Mouse (Mus musculus) CH12F3 (cell line): ENCODE data around the gene Padi2.

Experiments used
- in situ Hi-C: fragments of 300-500 bp; cut with MboI; formaldehyde crosslinking; loops from 2 replicates; pipeline ENCODE4 v1.14.3; 2020; ENCODE audit warnings: low sequenced_read_pairs

Padi2 gene

GRCm38 (mm10) chr4:140906076-140906826, at the start of gene Padi2:
Gene Padi2 (plus strand): TSS chr4:140906344.
- in situ Hi-C loops, result loop anchor here (5.0 to 10.0 kb wide), 2 partner anchors 49 to 119 kb away; no protein-coding TSS in a partner anchor

DNA sequence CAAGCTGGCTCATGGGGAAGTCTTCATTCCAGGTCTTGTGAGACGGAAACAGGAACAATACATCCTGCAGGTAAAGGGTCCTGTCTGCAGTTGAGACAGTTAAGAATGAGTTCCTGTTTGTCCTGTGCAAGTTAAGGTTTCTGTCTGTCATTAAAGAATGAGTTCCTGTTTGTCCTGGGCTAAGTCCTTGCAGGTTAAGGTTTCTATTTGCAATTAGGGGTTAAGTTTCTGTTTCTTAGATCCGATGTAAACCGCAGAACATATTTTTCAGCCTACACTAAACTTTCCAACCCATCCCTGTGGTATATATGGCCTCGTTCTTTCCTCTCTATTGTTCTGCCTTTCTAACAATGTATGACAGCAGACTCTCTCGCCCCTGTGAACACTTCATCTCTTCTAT, 49.1 kb upstream of the Padi2 start:
- in situ Hi-C loops, result no loop called here

DNA sequence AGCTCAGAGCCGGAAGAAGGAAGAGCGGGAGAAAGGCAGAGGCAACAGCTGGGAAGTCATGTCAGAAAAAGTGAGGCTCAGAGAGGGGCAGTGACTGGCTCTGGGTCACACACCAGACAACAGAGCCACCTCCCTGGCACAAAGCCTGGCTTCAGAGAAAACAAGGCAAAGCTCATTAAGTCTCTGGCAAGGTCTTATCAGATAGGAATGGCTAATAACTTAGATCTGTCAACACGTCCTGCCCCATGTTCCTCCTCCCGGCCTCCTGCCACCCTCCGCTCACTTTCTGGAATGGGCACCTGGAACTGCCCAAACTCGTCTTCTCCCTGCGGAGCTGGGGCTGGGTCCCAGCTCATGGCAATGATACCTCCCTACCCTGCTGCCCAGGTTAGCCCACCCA, 48.3 kb upstream of the Padi2 start:
- in situ Hi-C loops, result no loop called here

DNA sequence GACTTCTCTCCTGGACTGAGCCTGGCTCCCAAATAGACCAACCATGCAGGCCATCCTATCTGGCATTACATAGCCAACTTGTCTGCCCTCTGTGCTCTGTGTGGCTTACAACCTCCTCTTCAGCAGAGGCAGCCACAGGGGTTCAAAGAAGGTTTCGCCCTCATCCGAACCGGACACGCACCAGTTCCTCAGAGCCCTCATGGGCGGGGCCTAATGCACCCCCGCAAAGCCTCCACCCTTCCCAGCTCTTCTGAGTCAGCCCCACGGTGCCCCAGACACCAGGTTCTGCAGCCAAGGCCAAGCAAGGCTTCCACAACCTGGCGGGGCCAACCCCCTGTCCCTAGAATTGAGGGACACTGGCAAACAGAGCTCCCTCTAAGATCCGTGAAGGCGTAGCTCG, 46.9 kb upstream of the Padi2 start:
- in situ Hi-C loops, result no loop called here

DNA sequence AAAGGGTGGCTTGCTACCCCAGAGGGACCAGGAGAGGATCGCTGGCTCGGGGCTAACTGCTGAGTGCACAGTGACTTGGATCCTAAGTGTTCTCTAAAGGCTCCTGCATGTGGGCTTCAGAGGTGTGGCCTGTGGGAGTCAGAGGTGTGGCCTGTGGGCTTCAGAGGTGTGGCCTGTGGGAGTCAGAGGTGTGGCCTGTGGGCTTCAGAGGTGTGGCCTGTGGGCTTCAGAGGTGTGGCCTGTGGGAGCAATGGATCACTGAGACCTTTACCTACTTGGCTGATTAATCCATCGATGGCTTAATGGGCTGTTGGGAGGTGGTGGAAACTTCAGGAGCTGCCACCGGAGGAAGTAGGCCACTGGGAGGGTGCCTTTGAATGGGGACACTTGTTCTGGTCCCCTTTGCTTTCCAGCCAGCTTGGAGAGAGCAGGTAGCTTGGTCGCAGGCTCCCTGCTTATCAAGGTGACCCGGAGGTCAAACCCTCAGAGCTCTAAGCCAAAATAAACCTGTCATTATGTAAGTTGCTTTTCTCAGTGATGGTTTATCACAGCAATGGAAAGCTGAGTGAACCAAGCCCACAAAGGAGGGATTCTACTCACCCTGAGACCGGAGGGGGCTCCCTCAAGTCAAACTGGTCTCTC, 45.9 kb upstream of the Padi2 start:
- in situ Hi-C loops, result no loop called here

DNA sequence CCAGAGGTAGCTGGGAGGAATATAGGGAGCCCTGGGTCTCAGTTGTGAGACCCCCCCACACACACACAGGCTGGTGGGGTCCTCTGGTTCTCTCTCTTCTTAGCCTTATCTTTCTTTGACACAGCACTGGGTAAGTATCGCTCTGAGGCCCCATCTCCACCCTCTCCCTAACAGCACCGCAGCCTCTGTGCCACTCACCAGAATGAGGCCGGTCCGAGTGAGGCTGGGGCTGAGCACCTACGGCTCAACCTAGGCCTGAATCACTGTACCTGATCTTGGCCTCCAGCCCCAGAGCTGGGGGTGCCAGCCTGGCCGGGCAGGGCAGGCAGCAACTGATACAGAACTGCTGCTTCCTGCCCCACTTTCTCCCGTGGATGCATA, 45.4 kb upstream of the Padi2 start:
- in situ Hi-C loops, result no loop called here

DNA sequence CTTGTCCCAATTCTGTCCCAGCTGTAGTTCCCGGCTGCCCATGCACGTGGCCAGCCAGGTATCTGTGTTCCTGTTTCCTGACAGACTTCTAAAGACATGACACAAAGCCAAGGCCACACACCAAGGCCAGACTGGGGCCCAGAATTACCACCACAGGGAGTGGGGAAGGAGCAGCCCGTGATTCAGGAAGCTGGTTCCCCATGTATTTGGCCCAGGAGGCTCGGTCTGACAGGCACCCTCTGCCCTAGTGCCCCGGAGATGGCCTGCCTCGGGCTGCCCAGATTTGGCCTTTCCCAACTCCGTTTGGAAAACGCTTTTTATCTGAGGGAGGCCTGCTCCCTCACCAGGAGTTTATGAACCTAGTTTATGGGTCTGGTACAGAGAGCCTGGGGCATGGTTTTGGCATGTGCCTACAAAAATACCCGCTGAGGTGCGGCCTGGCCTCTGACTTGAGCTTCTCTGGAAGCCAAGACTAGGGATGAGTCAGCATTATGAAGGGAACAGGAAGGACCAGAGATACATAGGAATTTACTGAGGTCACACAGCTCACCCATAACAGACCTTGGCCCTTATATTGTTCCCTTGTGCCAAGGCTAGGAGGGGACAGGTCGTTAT, 44.0 kb upstream of the Padi2 start:
- in situ Hi-C loops, result no loop called here

DNA sequence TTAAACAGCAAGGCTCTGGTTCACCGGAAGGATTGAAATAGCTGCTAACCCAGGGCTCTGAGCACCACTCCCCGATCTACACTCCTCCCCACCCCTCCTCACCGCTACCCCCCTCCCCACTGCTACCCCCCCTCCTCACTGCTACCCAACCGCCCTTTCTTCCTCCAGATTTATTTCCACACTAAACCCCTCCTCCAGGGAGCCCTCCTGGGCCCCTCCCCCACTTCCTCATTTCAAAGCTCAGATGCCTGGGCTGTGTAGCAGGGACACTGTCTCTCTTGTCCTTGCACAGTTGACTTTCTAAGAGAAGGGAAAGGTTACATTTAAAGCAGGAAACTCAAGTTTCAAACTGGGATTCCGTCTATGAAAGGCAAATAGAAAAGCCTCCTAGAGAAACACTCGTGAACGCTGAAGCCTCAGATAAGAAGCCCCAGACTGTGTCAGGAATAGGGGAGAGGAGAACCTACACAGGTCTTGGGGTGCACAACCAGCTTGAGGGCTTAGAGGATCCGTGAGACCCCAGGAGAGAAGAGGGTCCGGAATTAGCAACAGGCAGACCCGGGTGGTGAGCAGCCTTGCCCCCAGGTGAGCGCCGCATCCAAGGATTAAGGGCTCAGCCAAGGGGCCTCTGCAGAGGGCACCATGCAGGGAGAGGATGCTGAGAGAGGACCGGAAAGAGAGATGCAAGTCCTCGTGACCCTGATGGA, 37.5 kb upstream of the Padi2 start:
- in situ Hi-C loops, result no loop called here

DNA sequence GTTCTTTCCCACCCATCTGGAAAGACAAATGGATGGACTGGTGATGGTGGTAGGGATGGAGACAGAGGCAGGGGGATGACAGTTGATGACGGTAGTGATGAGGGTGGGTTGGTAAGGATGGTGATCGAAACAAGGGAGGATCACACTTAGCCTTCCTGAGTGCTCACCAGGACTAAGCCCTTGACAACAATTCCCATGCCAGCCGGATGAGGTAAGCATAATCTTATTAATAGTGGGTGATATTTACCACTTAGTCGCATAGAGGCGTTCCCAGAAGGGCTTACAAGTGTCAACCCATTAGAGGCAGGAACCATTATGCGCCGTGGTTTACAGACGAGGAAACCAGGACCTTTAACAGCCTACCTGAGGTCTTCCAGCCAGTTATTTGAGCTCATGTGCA, 36.2 kb upstream of the Padi2 start:
- in situ Hi-C loops, result no loop called here

GRCm38 (mm10) chr4:140870876-140871275, 35.3 kb upstream of the Padi2 start:
- in situ Hi-C loops, result no loop called here

DNA sequence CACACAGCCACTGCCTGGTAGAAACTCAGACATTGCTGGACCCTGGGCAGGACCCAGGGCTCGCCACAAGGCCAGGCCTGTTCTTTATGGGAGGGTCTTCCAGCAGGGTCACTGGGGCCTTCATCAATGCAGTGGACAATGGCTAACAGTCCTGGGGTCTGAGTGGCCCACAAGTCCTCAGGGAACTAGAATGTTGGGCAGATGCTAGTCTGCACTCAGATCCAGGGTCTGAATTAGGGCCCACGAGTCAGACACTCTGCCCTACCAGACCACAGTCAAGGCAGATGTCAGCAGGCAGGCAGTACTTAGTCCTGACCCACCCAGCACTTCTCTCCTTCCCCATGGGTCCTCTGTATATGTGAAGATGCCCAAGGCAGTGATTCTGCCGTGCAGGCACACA, 34.8 kb upstream of the Padi2 start:
- in situ Hi-C loops, result no loop called here

GRCm38 (mm10) chr4:140871851-140872685, 34.1 kb upstream of the Padi2 start:
- in situ Hi-C loops, result no loop called here

- in situ Hi-C loops, result no loop called here
Measured at GRCm38 (mm10) chr4:140872686-140872992, 33.5 kb upstream of the Padi2 start.

DNA sequence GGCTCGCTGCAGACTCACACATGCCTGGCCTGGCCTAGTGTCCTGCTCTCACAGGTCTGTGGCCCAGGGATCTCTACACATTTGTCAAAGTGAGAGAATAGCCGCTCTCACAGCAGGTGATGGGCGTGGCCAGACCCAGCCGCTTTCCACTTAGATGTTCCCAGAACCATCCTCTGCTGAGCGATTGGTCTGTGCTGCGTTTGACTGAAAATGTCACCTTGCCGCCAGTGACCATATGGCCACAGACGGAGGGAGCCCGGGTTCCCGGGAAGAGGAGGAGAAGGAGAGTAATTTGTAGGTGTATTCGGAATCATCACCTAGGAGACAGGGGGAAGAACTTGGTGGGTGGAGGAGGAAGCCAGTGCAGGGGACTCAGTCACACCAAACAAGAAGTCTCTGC, 33.1 kb upstream of the Padi2 start:
- in situ Hi-C loops, result no loop called here

DNA sequence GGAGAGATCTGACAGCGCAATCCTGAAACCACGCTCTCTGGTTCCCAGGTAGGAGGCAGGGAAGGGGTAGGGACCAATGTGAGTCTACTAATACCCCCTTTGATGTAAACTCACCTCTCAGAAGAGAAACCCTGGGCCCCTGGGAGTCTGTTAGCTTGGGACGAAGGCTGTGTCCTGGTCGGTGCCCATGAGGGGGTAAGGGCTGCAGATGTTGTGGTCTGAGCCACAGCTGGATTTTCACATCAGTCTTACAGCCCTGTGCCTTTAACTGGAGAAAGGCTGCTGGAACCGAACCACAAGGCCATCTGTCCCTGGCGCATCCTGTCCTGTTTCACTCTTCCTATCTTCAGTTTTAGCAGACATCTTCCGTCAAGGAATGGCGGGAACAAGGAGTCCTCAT, 30.0 kb upstream of the Padi2 start:
- in situ Hi-C loops, result no loop called here

DNA sequence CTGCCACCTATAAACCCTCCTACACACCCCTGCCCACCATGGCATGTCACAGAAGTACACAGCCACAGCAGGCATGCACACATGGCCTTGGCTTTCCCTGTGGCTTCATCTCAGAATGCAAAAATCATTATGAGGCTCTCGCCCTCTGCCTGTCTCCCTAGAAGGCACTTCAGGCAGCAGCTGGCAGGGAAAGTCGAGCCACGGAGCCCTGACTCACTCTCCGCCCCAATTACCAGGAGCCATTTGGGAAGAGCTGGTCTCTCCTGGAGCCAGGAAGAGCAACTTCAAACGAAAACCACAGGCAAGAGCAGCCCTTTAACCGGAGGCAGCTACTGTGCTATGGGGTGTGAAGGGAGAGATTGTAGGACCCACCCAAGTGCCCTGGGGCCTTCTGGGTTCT, 29.5 kb upstream of the Padi2 start:
- in situ Hi-C loops, result no loop called here

DNA sequence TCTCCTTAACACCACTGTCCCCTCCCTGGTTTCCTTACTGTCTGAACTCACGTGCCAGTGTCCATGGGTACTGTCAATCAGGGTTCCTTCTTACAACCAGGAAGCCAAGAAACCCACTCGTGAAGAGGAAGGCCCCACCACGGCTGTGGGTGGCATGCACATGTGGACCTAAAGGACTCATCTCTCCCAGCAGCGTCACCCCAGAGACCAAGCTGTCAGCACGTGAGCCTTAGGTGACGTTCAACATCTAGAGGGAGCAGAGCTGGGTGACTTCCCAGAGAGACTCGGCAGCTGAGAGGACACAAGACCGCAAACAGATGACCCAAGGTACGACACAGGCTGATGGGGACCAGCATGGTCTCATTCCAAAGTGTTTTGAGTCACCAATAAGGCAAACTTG, 28.7 kb upstream of the Padi2 start:
- in situ Hi-C loops, result no loop called here

DNA sequence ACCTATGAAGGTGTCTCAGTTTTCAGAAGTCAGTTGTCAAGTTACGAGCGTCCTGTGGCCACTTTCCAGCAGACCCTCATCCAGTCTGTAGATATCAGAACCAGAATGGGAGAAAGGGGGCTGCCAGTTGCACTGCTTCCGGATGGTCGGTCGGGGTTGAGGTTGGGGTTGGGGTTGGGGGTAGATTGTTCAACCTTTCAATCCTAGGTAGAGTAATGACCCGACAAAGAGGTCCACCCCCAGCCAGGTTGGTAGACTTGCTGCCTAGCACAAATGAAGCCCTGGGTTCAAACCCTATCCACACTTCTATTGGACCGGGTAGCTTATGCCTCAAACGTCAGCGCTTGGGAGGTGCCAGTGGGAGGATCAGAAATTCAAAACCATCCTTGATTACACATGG, 27.5 kb upstream of the Padi2 start:
- in situ Hi-C loops, result no loop called here

DNA sequence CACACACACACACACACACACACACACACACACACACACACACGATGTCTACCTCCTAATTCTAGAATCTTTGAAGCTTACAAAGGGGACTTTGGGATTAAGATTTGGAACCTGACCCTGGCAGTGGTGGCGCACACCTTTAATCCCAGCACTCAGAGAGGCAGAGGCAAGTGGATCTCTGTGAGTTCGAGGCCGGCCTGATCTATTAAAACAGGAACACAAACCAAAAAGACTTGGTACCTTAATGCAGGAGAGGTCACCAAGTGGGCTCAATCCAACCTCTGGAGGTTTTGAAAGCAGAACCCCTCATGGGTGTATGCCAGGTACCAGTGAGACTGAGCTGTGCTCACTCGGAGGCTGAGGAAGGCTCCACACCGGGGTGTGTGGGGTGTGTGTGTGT, 27.0 kb upstream of the Padi2 start:
- in situ Hi-C loops, result no loop called here

DNA sequence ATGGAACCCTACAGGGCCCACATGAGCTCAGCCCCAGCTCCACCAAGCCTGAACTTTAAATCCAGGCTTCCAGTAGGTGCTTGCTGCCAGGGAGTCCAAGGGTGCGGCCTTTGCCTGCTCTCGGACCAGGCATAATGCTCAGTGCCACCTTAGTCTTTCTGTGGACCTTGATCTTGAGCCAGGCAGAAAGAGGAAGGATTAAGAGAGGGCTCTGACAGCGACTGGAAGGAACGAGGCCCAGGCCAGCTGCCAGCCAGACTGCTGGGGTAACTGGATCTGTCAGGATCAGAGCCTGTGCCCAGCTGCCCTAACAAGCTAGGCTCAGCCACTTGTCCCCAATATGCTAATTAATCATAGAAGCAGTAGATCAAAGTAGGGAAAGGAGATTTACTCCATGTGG, 26.4 kb upstream of the Padi2 start:
- in situ Hi-C loops, result no loop called here

GRCm38 (mm10) chr4:140880207-140880606, 25.9 kb upstream of the Padi2 start:
- in situ Hi-C loops, result no loop called here
